ENCODE assay signal across 14 mouse cellular contexts in the genomic region with DNA sequence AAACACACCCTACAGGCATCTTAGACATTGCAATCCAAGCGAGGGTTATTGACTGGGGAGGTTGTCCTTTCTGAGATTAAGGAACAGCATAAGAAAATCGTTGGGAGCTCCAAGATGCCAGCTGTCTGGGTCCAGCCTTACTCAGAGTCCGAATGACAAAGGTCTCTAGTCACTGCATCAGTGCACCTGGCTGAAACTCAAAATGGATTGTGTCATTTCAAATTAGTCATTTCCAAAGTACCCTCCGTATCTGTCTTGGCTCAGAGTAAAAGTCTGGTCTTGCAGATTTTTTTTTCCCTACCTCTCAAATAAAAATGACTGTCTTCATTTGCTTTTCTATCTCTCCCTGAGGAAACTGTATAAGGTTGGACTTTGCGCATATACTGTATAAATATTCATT.
"Had no signal": no experiment of that assay in that cellular context is flagged by ENCODE, and none has a peak within 500 bp of the region (broad histone marks: within the 10 kb centered on the region; RNA-seq: fewer than 3 reads in every experiment).

No protein-coding gene starts in this region.

- DNase-seq: lung, adult 2 months; lung, postnatal 36 days; retina, postnatal 1 day; right cerebral cortex, postnatal 4 days; spleen, adult 18-20 months; thymus, adult 18-20 months; thymus, postnatal 14 days had no signal

- H3K27me3 ChIP-seq: limb, embryonic 12.5 days; liver, embryonic 15.5 days; neural tube, embryonic 13.5 days had no signal

- H3K9ac ChIP-seq: limb, embryonic 12.5 days; liver, embryonic 15.5 days; neural tube, embryonic 13.5 days had no signal

- H3K4me3 ChIP-seq: limb, embryonic 12.5 days; liver, embryonic 15.5 days; midbrain, embryonic 10.5 days; neural tube, embryonic 13.5 days had no signal

- H3K9me3 ChIP-seq: limb, embryonic 12.5 days; liver, embryonic 15.5 days; midbrain, embryonic 10.5 days; neural tube, embryonic 13.5 days had no signal

- ATAC-seq: intestine, postnatal 0 days; lung, postnatal 0 days had no signal

- H3K36me3 ChIP-seq: limb, embryonic 12.5 days; liver, embryonic 15.5 days; midbrain, embryonic 10.5 days; neural tube, embryonic 13.5 days had no signal

- H3K4me1 ChIP-seq: limb, embryonic 12.5 days; liver, embryonic 15.5 days; midbrain, embryonic 10.5 days; neural tube, embryonic 13.5 days had no signal

- H3K4me2 ChIP-seq: limb, embryonic 12.5 days; liver, embryonic 11.5 days; liver, embryonic 15.5 days; neural tube, embryonic 13.5 days had no signal

- H3K27ac ChIP-seq: limb, embryonic 12.5 days; liver, embryonic 15.5 days; midbrain, embryonic 10.5 days; neural tube, embryonic 13.5 days had no signal
